Mouse (Mus musculus) adrenal gland, postnatal 36 days (tissue): ENCODE data around the gene Cntnap1. TPM values are rescaled to one million over a fixed set of nuclear protein-coding genes. Genes with fewer than 3 reads are reported as not detected.

Source experiments
- DNase-seq, 2 experiments: peaks; one replicate each; pipeline ENCODE4 v3.0.0; 2021; ENCODE audit warnings: mixed read lengths in 1 of 2
- total RNA-seq, 2 experiments: library from RNA; stranded (reverse); gene quantifications; 2 replicates each; pipeline ENCODE4 v1.2.3; 2021

The Cntnap1 gene
- total RNA-seq, 2 experiments from 2014 or later: 4.6 to 4.9 TPM

DNA sequence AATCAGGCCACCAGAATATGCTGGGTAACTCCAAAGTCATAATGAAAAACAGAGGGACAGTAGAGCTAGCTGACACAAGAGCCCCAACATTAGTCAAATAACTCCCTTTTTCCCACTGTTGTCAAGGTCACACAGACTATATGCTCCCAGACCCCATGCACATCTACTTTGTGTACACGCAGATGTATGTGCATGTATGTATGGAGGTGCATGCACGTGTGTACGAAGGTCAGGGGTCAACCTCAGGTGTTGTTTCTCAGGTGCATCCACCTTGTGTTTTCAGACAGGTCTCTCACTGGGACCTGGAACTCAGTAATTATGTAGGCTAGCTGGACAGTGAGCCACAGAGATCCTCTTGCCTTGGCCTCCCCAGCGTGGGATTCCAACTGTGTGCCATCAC, 15.1 kb downstream of the Cntnap1 start:
- DNase-seq: no peak

DNA sequence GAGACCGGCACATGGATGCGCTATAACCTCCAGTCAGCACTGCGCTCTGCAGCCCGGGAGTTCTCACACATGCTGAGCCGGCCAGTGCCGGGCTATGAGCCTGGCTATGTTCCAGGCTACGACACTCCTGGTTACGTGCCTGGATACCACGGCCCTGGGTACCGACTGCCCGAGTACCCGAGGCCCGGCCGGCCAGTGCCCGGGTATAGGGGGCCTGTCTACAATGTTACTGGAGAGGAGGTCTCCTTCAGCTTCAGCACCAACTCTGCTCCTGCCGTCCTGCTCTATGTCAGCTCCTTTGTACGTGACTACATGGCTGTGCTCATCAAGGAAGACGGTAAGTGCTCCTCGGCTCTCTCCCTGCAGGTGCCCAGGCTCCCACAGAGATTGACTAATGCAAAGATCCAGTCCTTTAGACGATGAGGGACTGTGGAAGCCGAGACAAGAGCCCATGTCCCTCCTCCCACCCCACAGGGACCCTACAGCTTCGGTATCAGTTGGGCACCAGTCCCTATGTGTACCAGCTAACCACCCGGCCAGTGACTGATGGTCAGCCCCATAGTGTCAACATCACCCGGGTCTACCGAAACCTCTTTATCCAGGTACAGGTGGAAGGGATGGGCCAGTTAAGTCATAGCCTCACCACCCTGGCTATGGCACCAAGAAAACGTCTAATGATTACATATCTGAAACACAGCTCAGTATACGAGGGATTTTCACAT, 16.4 kb downstream of the Cntnap1 start:
- no peak for DNase-seq

DNA sequence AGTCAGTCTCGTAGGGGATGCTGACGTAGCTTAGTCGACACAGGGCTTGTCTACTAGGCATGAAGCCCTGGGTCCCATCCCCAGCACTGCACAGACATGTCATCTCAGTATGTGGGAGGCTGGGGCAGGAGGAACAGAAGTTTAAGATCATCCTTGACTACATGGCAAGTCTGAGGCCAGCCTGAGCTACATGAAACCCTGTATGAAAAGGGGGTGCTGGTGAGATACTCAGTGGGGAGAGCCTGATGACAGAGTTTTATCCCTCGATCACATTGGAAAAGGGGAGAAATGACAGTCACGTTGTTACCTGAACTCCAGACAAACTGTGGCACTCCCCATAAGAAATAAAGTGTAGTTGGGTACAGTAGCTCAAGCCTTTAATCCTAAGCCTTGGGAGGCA, 17.2 kb downstream of the Cntnap1 start:
- DNase-seq: no peak

DNA sequence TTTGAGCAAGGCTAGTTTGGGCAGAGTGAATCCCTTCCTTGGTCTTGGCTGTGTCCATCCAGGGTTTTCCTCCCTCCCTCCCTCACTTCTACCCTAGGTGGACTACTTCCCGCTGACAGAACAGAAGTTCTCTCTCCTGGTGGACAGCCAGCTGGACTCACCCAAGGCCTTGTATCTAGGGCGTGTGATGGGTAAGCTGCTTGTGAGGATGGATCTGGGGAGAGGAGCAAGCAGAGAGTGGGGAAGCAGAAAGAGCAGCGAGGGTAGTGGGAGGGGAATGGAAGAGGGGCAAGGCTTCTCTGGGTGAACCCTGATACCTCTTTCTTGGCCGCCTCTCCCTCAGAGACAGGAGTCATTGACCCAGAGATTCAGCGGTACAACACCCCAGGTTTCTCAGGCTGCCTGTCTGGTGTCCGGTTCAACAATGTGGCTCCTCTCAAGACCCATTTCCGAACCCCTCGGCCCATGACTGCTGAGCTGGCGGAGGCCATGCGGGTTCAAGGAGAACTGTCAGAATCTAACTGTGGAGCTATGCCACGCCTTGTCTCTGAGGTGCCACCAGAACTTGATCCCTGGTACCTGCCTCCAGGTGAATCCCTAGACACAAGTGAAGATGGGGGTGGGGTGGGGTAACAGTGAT, 18.0 kb downstream of the Cntnap1 start:
- no peak for DNase-seq

DNA sequence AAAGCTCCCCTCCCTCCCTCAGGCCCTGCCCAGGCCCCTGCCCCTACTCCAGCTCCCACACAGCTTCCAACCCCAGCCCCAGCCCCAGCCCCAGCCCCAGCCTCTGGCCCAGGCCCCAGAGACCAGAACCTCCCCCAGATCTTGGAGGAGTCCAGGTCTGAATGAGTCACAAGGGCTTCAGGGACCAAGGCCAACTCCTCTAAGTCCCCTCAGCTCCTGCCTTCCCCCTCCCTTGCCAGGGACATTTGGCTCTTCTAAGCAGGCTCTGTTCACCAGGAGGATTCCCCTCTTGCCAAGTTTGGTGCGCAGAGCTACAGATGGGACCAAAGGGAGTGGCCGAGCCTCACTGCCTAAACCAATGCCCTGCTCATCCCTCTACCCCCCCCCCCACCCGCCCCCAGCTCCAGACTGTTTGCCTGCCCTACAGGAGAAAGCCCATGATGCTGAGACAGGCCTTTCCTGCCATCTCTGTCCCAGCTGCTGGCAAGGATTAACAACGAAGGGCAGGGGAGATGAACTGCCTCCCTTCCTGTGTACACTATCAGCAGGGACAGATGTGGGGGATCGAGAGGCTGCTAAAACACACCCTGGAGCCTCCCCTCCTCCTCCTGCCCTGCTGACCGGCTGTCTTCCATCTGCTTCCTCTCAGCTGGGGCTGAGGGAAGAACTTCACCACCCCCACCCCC, 19.3 kb downstream of the Cntnap1 start:
- peak; percentile 75 to 84 for DNase-seq

DNA sequence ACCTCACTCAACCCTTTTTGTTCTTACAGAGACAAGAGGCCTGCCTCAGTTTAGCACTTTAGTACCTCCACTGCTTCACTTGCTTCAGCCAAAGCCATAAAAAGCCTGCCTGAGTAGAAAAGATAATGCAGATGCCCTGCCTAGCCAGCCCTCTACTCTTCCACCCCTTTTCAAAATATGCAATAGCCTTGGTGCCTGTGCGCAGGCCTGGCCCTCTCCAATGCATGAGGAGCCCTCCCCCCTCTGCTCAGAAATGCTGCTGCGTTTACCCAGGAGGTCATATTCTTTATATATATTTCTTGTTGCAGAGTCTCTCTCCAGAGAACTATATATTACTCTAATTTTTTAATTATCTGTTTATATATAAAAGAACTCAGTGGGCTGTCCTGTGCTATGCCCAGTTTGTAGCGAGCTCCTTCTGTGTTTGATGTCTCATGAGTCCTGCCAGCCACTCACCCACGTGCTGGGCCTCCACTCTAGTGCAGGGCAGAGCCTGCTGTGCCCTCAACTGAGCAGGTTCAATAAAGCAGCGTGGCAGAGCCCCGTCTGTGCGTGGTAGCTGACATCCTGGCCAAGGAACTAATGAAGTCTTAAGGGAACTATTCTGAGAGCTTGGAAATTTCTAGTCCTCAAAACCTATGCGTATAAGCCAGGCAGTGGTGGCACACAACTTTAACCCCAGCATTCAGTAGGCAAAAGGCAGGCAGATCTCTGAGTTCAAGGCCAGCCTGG, 20.0 kb downstream of the Cntnap1 start:
- DNase-seq: no peak

DNA sequence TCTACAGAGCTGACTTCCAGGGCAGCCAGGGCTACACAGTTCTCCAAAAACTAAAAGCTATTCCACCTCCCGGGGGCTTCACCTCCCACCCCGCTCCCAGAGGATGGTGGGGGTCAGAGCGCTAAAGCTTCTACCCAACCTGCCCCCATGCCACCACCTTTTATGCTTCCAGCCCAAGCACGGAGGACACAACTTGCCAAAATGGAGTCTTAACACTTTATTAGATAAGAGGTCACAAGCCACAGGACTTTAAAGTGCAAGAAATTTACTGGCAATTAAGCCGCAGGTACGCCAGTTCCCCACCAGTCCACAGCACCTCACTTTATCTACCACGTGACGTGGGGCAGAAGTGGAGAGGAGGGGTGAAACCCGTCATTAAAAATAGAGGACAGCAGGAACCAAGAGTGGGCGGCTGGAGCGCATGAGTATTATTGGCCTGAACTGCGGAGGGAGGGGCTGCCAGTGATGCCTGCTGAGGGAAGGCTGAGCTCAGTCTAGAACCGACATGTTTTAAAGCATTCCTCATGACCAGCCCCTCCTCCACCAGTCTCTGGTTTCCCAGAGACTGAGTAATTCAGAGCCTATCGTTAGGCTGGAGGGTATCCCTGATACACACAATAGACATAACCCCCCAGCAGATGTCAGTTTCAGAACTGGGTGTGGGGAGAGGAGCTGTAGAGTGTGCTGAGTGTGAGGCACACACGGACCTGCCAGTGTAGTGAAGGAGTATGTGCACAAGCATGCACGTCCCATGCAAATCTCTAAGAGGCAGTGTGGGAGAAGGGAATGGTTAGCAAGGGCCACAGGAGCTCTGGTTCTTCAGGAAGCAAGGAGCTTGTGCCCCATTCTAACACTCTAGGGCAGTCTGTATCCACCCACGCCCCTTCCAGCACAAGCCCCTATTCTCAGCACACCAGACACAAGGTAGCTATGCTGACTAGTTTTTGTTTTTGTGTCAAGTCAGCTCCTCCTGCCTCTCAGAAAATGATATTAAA, 20.9 kb downstream of the Cntnap1 start:
- no peak for DNase-seq

DNA sequence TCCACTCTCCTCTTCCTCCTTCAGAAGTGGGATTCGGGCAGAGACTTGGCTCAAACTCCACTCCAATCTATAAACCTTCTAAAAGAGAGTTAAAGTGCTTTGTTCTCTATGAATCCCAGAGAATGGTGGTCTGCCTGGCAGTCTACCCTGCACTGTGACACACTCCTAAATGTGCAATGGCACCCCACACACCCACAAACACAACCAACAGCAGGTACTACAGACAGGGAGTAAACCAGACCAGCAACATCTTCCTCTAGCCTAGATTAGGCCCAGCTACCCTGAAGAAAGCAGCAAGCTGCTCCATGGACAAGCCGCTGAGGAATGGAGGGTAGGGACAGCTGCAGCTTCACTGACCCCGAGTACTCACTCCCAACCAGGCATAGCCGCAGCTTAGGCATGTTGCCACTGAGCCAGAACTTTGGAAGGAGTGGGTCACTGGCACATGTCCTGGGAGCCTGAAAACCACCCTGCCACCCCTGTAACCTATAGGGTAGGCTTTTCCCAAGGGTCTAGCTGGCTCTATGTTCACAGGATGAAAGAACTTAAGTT, 21.7 kb downstream of the Cntnap1 start:
- DNase-seq: no peak

DNA sequence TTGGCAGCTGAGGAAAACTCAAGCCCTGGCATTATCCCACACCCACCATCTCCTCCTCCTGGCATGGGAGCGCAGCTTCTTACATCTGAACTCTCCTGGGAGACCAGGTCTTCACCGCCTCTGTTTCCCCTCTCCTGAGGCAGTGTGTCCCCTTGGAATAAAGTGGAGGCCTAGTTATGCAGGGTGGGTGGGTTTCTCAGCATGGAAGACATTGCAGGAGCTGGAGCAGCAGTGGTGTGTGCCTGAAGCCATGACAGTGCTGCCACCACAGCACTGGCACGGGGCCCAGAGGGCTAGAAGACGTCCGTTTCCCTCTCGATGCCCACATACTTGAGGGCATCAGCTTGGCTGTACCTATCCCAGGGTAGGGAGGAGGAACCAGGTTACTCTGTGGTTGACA, 22.3 kb downstream of the Cntnap1 start:
- DNase-seq: no peak

DNA sequence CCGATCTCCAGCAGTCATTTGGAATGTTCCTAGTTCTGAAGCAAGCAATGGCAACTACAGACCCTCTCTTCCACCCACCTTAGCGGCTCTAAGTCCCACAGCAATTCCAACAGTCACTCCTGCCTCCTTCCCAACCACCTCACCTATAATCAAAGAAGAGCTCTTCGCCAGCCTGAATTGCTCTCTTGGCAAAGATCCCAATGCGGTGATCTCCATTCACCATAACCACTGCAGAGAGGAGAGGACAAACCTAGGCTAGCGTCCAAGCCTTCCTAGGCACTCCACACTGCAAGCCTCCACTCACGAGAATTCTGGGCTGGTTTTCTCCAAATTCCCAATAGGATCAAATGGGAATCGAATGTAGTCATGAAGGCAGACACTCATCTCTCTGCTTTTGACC, 22.8 kb downstream of the Cntnap1 start:
- no peak for DNase-seq

DNA sequence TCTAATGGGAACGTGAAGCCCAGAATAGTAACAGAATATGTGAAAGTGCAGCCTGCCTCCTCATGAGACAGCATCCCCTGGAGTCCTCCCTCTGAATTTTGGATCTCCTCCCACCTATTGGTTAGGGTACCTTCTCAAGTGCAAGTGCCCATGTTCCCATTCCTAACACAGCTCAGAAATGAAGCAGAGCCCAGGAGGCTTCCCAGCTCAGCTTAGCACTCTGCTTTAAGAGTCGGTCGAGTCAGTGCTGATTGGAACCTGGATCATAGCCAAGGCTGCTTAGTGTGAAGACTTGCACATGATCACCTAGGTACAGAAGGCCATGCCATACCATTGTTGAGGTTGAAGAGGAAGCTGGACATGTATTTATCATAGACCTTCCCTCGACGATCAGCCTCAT, 23.8 kb downstream of the Cntnap1 start:
- DNase-seq: no peak

DNA sequence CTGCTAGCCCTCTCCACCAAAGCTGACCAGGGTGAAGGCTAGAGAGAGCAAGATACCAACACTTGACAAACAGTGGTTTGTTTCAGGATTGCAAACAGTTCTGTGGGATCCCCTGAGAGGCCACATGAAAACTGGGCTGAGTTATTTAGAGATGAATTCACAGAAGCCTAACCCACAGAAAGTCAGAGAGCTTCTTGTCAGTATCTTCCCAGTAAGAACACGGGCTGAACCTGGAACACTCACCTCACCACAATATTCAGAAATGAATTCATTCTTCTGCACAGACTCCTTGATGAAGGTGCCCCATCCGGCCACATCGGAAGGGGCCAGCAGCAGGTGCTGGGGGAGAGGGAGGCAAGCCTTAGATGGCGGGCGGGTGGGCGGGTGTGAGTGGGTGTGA, 24.3 kb downstream of the Cntnap1 start:
- no peak for DNase-seq

DNA sequence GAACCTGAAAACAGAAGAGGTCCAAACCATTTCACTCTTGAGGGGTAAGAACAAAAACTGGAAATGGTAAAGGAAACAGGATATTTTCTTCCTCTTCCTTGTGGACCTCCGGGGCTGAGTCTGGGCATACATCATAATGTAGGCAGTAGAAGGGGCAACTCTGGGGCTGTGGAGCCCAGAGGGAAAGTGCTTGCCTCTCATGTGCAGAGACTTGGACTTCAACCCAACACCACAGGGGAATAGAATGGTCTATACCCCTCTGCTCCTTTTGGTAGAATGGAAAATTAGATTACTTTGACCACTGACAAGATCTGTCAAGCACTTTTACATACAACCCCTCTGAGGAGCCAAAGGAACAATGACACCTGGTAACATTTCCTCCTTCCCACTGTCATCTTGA, 24.8 kb downstream of the Cntnap1 start:
- no peak for DNase-seq

DNA sequence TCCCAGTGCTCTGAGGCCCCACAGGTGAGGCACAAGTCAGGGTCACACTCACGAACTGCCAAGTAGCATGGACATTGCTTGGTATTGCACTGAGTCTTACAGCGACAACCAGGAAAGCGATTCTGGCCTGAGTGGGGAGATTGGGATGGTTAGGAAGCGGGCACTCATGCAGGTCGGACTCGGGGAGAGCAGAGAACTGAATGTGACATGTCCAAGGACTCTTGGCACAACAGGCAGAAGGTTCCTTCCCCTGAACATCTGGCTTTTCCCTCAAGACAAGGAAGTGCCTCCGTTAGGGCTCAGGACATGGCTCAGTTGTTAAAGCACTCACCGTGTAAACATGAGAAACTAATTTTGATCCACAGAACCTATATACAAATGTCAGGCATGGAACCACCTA, 25.2 kb downstream of the Cntnap1 start:
- no peak for DNase-seq

DNA sequence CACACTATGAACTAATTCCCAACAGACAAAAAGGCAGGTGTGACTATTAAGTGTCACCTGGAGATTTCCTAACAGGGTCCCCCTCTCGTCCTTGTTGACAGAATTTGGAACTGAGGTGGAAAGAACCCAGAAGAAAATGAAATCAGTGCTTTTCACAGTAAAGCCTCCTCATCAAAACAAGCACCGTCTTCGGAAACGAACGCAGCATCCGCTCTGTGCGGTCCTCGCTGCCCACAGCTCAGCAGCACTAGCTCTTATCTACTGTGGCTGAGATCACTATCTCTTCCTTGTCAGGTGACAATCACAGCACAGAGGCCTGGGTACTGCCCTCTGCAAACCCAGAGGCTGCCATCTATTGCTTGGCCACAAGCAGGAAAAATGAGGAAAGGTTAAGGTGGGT, 25.9 kb downstream of the Cntnap1 start:
- DNase-seq: no peak

DNA sequence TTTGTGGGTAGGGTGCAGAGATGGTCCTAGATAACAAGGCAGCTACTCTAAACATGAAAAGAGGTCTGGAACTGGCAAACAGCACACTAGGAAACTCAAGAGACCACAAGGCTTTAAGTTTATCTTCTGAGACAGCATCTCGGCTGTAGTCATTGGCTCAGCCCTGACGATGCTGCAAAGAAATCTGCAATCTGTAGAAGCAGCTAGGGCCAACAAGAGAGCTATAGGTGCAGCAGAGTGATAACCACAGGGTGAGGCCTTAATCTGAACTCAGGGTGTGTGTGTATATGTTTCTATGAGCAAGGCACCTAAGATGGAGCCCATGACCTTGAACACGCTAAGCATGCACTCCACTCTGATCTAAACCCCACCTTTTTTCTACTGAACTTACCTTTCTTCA, 29.2 kb downstream of the Cntnap1 start:
- no peak for DNase-seq

DNA sequence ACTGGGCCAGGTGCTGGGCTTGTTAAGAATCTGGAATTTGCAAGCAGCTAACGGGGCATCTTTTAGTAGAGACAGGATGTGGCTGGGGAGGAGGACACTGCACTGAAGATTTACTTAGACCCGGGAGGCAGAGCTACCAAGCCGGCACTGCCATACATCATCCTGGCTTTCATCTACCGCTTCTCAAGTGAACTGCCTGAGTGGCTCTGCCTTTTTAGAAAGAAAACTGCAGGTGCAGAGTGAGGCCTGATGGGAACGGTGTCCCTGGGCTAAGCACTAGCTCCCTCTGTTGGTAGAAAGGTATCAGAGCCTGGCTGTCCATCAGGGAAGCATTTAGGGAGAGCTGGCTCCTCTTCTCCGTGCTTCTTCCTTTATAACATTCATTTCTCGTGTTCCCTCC, 30.7 kb downstream of the Cntnap1 start:
- DNase-seq: peak; percentile 28 to 43

DNA sequence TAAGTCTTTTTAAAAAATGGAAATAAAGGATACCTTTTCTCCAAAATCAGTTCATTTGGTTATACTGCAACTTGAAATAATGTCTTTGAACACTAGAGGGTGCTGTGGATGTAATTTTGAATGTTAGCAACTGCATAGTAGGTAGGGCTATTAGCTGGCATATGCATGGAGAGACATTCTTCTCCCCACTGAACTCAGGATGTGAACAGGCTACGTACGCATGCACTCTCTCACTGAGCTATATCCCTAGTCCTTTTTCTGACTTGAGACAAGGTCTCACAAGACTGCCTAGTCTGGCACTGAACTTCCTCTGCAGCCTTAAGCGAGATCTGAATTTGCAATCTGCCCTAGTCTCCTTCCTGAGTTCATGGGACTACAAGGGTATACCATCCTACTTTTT, 41.6 kb downstream of the Cntnap1 start:
- DNase-seq: peak in 1 of 2 experiments; percentile 20

DNA sequence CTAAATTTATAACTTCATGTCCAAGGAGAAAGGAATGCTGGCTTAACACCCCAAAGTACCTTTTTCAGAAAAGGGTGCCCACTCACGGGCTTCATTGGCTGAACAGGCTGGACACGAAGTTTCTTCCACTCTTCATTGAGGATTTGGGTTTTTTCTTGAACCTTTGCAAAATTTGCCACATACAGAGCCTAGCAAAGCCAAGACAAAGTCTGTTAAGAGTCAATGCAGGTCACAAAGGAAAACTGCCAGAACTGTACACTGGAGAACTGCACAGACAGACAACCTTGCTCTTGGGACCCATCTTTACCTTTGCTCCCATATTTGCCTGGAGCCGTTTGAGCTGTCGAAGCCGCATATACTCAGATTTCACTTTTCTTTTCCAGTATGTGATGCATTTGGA, 46.6 kb downstream of the Cntnap1 start:
- no peak for DNase-seq

DNA sequence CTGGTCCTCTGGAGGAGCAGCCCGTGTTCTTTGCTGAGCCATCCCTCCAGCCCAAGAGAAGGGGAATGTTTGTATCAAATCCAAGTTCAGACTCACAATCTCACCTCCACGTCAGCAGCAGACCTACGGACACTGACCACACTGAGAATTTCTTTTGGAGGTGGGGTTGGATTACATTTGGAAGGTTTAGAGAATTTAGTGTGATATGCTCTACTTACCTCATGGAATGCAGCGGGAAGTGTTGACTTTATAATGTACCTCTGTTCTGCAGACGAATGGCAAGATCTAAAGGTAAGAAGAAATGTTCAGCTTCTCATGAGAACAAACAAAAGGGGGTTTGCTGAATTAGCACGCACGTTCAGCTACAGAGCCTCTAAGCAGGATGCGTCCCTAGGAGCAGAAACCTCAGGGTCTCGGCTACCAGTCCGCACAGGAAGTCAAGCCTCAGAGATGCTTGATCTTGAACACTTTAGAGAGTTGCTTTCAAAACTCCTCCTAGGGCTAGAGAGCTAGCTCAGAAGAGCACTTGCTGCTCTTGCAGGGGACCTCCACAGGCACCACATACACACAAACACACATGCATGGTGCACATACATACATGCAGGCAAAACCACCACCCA, 48.2 kb downstream of the Cntnap1 start:
- no peak for DNase-seq

DNA sequence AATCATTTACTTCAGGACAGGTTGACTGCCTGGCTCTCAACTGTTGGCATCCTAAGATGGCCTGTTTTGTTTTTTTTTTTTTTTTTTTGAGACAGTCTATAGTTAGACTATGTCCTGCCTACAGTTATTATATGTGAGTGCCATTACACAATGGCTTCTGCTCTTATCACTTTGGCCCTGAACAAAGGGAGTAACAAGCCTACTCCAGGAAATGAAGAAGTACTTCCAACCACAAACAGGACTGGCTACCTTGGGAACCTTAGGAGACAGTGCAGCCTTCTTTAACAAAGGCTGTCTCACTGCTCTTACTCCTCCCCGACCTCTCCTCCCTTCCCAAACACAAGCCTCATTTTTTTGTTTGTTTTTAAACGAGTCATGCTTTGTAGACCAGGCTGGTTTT, 50.5 kb downstream of the Cntnap1 start:
- no peak for DNase-seq
